Mouse (Mus musculus) mouse trophoblast stem cell (cell line): Measurements from ENCODE around the gene Rnf130.

Experiments used
- in situ Hi-C, 2 experiments: fragments of 300-500 bp; cut with MseI, MboI; formaldehyde crosslinking; loops; 2 replicates in 1 of 2; 3 replicates in 1 of 2; pipeline ENCODE4 v1.15.1; 2025

Gene Rnf130

DNA sequence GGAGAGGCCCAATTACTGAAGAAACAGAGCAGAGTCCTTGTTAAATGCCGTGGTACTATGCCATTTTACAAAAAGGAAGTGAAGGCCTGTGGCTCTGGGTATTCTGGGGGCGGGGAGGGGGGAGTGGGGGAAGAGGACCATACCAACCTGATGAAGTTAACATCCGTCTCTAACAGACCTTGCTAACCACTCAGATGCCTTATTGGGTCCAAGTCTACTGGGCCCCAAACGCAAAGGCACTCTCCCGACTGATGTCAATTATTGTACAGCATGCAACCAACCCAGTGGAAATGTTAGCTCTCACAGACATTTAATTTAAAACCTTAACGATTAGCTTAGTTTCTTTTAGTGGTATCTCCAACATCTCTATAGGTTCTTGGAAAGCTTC lies 707 bp upstream of the Rnf130 start:
- in situ Hi-C loops, result no loop called here

DNA sequence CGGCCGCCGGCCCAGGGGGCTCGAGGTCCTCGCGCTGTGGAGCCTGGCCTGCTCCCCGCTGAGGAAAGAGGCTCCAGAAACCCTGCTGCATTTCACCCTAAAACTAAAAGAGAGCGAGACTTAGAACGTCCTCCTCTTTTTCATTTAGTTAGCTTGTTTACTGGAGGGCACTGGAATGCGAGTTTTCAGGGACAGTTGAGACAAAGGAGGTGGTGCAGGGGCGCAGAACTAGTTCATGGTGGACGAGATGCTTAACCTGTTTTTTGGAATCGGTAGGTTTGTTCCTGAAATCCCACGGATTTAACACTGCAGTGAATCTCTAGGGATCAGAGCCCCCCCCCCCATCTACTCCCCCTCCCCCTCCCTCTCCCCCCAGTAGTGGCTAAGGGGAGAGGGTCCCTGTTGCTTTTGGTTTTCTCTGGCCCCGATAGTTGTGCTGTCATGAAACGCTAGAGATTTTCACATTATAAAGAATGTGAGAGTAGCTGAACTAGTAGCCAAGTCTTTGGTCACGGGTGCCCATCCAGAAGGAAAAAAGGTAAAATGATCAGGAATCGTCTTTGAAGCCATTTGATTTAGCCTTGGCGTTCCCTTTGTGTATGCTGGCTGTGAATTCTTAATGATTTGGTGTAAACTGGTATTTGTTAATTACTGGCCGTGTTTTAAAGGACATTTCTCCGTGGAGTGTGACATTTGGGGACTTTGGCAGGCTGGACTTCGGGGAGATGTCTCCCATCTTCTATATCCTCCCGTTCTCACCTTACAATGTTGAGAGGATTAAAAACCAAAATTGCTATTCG lies 775 bp downstream of the Rnf130 start:
- in situ Hi-C loops, result no loop called here

DNA sequence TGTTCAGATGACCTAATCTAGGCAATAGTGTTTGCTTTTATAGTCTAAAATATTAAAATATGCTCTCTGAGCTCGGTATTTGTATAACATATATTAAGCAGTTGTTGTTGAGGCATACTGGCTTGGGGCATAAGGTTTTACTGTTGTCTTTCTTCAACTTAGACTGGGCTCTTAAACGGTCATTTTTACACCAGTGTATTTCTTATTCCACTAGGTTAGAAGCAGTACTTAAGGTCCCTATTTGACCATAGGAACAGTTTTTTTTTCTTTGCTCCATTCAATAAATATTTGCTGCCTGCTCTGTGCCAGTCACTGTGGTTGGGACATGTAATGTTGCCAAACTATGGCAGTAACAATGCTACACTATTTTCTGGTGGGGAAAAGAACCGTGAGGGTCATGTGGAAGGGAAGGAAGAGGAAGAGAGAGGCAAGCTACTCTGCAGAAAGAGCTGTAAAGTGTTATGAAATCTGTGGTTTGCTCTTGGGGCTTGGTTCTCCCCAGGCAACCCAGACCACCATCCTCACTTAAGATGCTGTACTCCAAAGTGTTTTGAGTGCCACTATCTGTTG lies 1.5 kb downstream of the Rnf130 start:
- in situ Hi-C loops, result no loop called here

DNA sequence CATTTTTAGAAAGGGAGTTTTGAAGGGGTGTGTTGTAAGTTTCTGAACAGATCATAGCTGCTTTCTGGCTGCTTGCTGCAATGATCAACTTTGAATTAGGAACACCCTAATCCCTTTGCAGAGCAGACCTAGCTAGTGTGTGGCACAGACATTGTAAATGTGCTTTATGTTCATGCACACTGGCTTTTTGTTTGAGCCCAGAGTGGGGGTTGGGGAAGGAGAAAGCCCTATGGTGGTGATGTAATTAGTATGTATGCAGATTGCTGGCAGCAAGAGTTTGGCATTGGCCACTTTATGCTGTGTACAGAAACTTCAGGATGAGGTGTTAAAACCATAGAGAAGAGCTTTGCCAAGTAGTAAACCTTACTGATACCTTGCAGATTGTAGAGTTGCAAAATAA lies 3.3 kb downstream of the Rnf130 start:
- in situ Hi-C loops, result no loop called here

DNA sequence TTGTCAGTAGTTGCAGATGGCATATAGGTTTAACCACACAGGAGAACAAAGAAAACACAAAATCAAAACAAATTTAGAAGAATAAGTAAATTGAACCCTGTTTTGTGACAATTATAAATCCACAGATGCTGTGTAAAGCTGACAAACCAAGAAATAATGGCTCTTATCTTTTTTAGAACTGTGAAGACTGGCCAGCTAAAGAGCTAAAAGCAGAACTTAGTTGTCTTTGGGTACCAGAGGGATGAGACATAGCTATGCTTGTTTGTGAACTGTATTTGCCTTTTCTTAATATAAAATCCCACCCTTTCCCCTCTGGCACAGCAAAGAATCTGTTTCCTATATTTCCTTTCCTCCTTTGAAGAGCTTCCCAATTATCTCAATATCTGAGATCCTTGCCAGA lies 9.0 kb downstream of the Rnf130 start:
- in situ Hi-C loops, result no loop called here

DNA sequence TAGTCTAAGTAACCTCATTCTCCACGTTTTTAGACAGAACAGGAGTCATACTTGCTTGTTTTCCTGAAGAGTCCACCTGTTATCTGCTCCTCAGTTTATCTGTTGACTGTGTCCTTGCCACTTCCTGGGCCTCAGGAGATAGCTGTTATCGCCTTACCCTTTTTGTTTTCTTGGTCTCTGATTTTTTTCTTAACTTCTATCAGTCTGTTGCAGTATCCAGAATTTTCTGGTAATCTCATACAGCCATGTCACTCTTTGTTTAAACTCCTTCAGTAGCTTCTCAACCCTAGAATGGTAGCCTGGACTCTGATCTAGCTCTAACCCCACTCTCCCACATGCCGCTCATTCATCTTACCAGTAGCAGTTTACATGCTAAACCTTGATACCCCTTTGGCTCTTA lies 10.6 kb downstream of the Rnf130 start:
- in situ Hi-C loops, result no loop called here

DNA sequence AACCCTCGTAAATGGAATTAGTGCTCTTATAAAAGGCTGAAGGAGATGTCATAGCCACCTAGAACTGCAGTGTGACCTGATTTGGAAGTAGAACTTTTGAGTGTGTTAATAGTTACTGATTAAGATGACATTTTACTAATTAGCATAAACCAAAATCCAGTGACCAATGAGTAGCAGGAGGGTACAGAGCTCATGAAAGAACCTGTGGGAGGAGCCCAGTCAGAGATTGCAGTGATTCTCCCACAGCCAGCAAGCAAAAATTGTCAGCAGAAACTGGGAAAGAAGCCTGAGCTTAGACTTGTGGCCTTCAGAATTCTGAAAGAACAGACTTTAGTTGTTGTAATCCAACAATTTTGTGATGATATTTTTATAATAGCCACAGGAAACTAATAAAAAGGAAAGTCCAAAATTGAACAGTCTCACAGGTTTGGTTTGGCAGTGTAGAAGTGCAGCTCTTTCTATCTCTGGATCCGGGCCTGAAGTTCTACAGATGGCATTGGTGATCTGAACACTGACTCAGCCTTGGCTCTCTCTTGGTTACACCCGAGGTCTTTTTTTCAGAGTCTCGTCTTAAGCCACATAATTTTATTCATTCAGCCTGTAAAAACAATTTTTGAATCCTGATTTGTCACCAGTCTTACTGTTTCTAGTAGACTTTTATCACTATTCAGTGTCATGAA lies 11.8 kb downstream of the Rnf130 start:
- in situ Hi-C loops, result no loop called here

DNA sequence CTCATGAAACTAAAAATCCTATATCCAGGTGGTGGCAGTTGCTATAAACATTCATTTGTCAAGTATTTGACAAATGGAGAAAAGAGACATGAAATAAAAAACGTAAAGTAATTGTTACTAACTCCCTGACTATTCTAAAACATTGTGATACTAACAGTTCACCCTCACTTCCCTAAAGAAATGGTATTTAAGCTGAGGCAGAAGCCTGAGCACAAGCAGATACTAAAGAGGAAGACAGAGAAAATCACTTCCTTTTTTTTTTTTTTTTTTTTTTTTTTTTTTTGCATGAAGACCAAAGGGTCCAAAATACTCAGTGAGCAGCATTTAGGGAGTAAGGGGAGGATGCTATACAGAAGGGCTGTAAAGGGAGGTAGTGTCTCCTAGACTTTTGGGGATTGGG lies 13.6 kb downstream of the Rnf130 start:
- in situ Hi-C loops, result no loop called here

DNA sequence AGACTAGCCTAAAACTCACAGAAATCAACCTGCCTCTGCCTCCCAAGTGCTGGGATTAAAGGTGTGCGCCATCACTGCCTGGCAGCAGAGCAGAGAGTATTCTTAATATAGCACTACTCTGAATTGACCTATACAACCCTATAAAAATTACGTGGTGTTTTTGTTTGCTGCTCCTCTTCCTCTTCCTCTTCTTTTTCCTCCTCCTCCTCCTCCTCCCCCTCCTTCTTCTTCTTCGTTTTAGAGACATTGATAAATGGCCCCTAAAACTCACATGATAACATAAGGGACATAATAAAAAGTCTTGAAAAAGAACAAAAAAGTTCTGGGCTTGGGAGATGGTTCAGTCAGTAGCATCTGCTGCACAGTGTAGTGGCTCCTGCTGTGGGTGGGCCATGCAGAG lies 16.0 kb downstream of the Rnf130 start:
- in situ Hi-C loops, result no loop called here

DNA sequence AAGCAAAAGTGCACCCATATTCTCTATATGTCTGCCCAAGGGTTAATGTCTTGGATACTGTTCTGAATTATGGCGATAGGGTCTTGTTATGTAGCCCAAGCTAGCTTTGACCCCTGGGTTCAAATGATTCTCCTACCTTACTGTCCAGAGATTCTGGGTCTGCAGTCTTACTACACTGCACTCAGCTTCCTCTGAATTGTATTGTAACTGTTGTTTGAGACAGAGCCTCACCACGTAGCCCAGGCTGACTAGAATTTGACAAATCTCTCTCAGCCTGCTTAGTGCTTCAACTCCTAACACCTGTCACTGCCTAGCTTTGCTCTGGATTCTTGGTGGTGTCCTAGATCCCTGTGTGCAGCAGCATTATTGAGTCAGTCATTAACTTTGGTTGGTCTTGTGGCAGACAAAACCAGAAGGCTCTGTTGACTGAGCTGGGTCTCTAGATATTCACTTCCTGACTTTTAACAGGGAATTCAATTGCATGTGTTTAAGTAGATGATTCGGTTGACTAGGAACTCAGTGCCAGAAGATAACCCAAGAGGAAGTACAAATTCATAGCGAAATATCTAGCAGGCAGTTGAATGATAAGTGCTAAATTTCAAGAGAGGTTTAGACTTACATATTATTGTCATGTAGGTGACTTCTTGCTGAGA lies 17.3 kb downstream of the Rnf130 start:
- in situ Hi-C loops, result no loop called here

DNA sequence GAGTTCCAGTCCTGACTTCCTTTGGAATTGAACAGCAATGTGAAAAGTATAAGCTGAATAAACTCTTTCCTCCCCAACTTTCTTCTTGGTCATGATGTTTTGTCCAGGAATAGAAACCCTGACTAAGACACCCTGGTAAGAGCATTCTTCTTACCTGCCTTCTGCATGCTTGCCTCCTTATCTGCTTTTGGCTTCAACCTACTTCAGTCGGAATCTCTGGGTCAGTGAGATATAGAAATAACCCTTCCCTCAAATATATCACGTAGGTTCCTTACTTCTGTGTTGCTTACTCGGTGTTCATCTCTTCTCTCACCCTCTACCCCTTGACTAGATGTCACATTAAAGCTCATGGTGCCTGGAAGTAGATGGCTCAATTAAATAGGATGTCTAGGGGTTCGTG lies 19.3 kb downstream of the Rnf130 start:
- in situ Hi-C loops, result no loop called here

DNA sequence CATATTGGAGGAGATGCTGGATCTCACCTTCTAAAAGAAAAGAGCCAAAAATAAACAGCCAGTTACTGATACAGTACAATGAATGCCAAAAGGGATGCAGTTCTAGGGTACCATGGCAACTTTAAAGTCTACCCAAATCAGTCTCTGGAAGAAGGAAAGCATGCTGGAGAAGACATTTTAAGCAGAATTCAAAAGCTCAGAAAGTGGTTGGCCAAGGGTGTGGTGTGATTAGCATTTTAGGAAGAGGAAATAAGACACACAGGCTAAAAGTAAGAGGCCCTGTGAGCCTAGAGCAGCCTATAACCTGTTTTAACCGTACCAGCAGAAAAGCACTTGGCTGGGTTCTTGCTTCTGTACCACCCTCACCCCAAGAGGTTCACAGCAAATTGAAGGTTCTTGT lies 22.5 kb downstream of the Rnf130 start:
- in situ Hi-C loops, result no loop called here

DNA sequence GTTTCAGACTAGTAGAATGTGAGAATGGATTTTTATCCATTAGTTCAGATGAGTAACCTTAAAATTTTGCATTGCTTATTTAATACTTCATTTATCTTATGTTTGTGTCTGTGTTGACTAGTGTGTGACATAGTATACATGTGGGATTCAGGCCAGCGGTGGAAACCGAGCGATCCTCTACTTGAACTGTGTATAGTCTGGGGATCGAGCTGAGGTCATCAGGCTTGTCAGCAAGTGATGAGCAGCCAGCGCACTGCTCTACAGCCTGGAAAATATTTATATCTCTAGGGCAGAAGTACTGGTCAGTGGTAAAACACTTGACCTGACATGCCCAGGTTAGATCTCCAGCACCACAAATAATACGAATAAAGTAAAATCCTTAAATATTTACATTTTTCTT lies 23.0 kb downstream of the Rnf130 start:
- in situ Hi-C loops, result no loop called here

DNA sequence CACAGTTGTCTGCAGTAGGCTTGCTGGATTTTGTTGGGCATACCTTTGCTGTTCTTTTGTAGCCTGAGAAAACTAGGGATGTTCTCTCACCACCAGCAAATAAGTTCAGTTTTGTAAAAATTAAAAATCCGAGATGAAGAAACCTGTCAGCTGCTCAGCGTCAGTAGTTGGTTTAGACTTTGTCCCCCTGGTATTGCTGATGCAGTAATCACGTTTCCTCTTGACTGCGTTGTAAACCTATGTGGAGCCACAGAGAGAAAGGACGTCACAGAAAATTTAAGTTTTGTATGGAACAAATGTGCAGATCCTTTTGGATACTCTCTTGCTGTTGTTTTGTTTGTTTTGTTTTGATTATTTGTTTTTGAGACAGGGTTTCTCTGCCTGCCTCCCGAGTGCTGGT lies 25.2 kb downstream of the Rnf130 start:
- in situ Hi-C loops, result no loop called here

DNA sequence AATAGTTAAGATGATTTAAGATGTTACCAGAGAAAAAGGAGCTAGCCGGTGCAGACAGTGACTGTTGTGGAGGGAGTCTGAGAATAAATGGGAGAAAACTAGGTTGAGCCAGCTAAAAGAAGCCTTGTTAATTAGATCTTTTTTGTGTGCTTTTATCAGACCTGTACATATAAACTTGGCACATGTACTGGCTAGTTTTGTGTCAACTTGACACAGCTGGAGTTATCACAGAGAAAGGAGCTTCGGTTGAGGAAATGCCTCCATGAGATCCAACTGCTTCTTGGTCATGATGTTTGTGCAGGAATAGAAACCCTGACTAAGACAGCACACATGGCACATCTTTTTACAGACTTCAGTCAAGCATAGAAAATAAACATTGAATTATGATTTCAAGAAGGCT lies 32.6 kb downstream of the Rnf130 start:
- in situ Hi-C loops, result no loop called here

DNA sequence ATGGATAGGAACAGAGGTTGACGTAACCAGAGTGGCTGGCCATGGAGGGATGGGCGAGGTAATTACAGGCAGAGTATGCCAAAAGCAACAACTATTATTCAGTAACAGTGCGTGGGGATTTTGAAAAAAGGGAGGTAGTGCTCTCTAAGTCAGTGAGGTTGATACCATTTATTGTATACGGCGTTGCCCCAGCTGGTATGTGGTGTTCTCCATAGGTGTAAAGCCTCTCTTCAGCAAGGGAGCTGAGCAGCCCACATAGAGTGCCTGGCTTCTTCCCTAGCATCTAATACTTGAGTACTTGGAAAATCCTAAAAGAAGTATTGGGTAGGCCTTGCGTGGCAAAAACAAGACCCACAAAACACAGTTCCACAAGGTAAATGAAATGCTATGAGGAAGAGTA lies 33.1 kb downstream of the Rnf130 start:
- in situ Hi-C loops, result no loop called here

DNA sequence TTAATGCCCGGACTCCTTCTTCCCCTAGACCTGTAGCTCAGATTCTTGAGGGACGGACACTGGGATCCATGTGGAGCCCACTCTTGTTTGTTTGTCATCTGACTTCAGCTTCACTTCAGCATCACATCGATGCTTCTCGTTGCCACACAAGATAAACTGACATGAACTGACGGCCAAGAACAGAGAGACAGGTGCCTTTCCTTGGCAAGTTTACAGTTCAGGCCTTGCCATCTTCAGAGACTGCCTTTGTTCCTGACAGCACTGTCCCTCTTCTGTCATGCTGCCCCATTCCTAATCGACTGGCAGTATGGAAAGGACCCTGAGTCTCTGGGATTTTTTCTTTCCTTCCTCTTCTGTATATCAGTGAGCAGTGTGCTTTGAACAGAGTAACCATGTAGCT lies 33.9 kb downstream of the Rnf130 start:
- in situ Hi-C loops, result no loop called here

DNA sequence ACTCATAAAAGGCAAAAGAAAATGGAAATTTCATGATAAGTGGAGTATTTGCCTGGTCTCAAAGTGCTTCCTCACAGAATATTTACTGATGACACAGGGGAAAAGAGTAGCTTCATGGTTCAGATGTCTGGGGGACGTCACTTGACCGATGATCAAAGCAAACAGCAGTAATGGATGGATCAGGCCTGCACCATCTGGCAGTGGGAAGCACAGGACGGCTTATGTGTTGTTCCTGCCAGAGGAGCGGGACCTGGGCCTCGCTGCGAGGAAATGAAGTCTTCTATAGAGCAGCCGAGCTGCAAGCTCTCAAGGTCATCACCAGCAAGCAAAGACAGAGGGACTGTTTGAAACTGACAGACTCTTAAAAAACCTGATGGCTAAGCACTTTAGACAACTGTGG lies 37.0 kb downstream of the Rnf130 start:
- in situ Hi-C loops, result no loop called here

DNA sequence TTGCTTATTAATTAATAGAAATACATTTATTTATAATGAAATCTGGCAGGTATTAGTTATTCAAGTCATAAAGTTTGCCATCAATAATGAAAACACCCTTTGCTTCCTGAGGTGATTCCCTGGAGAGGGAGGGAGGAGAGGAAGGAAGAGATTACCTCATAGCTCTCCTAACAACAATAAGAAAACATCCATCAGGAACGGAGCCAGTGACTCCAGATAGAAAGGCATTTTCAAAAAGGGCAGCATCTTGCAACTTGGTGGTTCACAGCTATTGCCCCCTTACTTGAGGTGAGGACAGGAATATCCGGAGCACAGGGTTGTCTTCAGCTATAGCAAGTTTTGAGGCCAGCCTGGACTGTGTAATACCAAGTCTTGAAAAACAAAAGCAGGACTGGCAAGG lies 40.9 kb downstream of the Rnf130 start:
- in situ Hi-C loops, result no loop called here

DNA sequence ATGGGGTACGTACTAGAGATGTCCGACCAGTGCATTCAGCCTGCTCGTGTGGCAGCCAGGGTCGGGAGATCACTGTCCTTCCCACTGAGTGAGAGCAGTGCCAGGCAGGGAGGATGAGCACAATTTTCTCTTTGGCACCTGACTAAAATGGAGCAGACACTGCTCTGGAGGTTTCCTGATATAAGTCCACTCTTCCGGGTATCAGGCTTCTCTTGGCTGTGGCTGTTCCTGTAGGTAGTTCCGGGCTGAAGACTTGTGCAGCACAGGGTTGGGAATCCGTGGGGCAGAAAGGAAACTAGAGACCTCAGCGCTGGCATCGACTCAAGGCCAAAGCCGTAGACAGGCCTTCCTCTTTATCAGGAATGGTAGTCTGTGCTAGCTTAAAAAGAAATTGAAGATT lies 48.7 kb downstream of the Rnf130 start:
- in situ Hi-C loops, result no loop called here

DNA sequence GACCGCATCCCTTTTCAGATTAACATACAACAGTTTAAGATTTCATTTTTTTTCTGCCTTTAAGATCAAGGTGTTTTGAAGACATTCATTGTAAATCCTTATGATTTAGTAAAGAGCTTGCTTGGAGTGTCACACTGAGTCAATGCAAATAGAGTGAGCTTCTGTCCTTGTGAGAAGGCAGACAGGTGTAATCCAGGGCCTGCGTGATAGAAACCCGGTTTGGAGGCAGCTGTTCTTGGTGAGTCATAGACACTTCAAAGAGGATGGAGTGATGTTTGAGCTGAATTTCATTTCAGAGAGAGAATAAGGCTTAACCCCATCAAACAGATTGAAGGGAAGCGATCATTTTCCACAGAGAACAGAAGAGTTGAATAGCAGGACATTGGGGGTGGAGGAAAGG lies 51.6 kb downstream of the Rnf130 start:
- in situ Hi-C loops, result no loop called here

DNA sequence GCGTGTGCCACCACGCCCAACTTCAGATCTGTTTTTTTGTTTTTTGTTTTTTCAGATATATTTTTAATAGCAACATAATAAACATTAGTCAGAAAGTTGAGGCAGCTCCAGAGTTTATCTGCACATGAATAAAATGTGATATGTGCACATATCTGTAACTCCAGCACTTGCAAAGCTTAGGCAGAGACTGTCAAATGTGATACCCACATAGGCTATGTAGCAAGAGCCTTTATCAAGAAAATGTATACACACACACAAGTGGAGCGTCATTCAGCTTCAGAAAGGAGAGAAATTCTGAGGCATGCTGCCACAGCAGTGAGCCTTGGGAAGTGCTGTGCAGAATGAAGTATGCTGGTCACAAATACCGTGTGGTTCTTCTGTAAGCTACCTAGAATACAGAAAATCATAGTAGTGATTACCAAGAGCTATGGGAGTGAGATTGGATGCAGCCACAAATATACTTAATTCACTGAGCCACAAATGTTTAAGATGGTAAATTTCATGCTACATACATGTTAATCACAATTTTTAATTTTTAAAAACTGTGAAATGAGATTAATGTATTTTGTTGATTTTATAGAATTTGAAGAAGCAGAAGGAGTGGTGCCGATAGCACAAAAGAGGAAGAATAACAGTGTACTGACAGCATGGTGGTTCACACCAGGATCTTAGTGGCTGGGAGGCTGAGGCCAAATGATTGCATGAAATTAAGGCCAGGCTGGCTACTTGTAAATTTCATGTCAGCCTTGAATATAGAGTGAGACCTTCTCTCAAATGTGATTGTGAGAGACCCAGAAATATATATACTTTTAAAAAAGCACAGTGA lies 56.4 kb downstream of the Rnf130 start:
- in situ Hi-C loops, result no loop called here
